Mouse (Mus musculus): ENCODE data around the gene Hnrnpf.

GRCm38 (mm10) chr6:117871034-117871433 is 29.1 kb upstream of the Hnrnpf start:
- TF ChIP-seq POLR2A (IDR thresholded peaks at IDR 0.05; ENCODE audit: low read depth, low read length): no peak
- no peak for TF ChIP-seq ZC3H11A (IDR thresholded peaks at IDR 0.05; ENCODE audit: low read depth, low read length)

All from CH12.LX (cell line).